Mouse (Mus musculus): ENCODE data around the gene Tmem14a.
"Not testable (repeated sequence)": the region's sequence is repeated elsewhere in the genome, so short reads cannot be mapped to it uniquely, and the experiment has no call there.

The Tmem14a gene

GRCm38 (mm10) chr1:21218489-21218919, at the start of gene Tmem14a:
TSS of gene Tmem14a (plus strand) at chr1:21218575.
- DNase-seq, result peak; percentile 90

GRCm38 (mm10) chr1:21185196-21185595, 33.2 kb upstream of the Tmem14a start:
- no peak for DNase-seq

- no peak for DNase-seq
Observed at GRCm38 (mm10) chr1:21206241-21206640, 12.1 kb upstream of the Tmem14a start.

- DNase-seq, result not testable (repeated sequence)
Observed at GRCm38 (mm10) chr1:21213537-21213936, 4.8 kb upstream of the Tmem14a start.

- DNase-seq, result not testable (repeated sequence)
Observed at GRCm38 (mm10) chr1:21213991-21214692, 4.2 kb upstream of the Tmem14a start.

- DNase-seq, result peak; percentile 14 to 28
Observed at GRCm38 (mm10) chr1:21227756-21228395, 9.5 kb downstream of the Tmem14a start.

- not testable (repeated sequence) for DNase-seq
Observed at GRCm38 (mm10) chr1:21228740-21229722, 10.7 kb downstream of the Tmem14a start.

- DNase-seq, result no peak
Observed at GRCm38 (mm10) chr1:21230376-21230775, 12.0 kb downstream of the Tmem14a start.

GRCm38 (mm10) chr1:21231744-21232464, 13.5 kb downstream of the Tmem14a start:
- DNase-seq, result no peak

GRCm38 (mm10) chr1:21232516-21232915, 14.1 kb downstream of the Tmem14a start:
- DNase-seq, result no peak

- no peak for DNase-seq
Observed at GRCm38 (mm10) chr1:21235359-21235758, 17.0 kb downstream of the Tmem14a start.

- no peak for DNase-seq
Observed at GRCm38 (mm10) chr1:21239911-21240898, 21.8 kb downstream of the Tmem14a start, which contains the start of gene Gsta3. TSS of gene Gsta3 (plus strand) at chr1:21240589.

- DNase-seq, result no peak
Observed at GRCm38 (mm10) chr1:21241096-21241495, 22.7 kb downstream of the Tmem14a start.

GRCm38 (mm10) chr1:21244290-21244960, 26.1 kb downstream of the Tmem14a start:
- no peak for DNase-seq

- no peak for DNase-seq
Observed at GRCm38 (mm10) chr1:21246136-21246535, 27.8 kb downstream of the Tmem14a start.

GRCm38 (mm10) chr1:21247896-21248295, 29.5 kb downstream of the Tmem14a start:
- DNase-seq, result no peak

GRCm38 (mm10) chr1:21248560-21249390, 30.4 kb downstream of the Tmem14a start:
- DNase-seq, result no peak

- no peak for DNase-seq
Observed at GRCm38 (mm10) chr1:21251661-21252060, 33.3 kb downstream of the Tmem14a start.

GRCm38 (mm10) chr1:21252566-21253302, 34.4 kb downstream of the Tmem14a start:
- no peak for DNase-seq
